Mouse (Mus musculus) kidney, adult 2 months (tissue): ENCODE data around the gene Cacna1i. TPM values are rescaled to one million over a fixed set of nuclear protein-coding genes. Genes with fewer than 3 reads are reported as not detected.

ENCODE experiments used
- DNase-seq: peaks from one replicate; pipeline ENCODE4 v3.0.0; 2021
- H3K27ac ChIP-seq: fragments of 200-500 bp; 2 replicates; pipeline ENCODE4 v1.5.1; 2012; ENCODE audit warnings: low read depth, low read length, control low read depth, inconsistent platforms; ENCODE audit not compliant: insufficient read depth
- H3K27me3 ChIP-seq: fragments of 200-500 bp; replicated peaks from 2 replicates; pipeline ENCODE4 v1.6.1; 2012; ENCODE audit warnings: mild to moderate bottlenecking, moderate library complexity, low read length, inconsistent platforms; ENCODE audit not compliant: control insufficient read depth, insufficient read depth
- H3K36me3 ChIP-seq: fragments of 200-500 bp; 2 replicates; pipeline ENCODE4 v1.6.1; 2012; ENCODE audit warnings: mild to moderate bottlenecking, moderate library complexity, low read length, inconsistent platforms; ENCODE audit not compliant: control insufficient read depth, insufficient read depth
- H3K4me1 ChIP-seq: fragments of 200-500 bp; 2 replicates; pipeline ENCODE4 v1.6.1; 2011; ENCODE audit warnings: low read length; ENCODE audit not compliant: control insufficient read depth, insufficient read depth
- H3K4me3 ChIP-seq: fragments of 200-500 bp; 2 replicates; pipeline ENCODE4 v1.5.1; 2011; ENCODE audit warnings: mild to moderate bottlenecking, low read depth, low read length, control low read depth; ENCODE audit not compliant: insufficient read depth
- CTCF ChIP-seq: fragments of 200-500 bp; conservative IDR thresholded peaks from 2 replicates; pipeline ENCODE4 v1.5.1; 2011; ENCODE audit warnings: low read depth, mild to moderate bottlenecking, control low read depth, low read length, moderate library complexity, mixed read lengths; ENCODE audit not compliant: insufficient read depth, insufficient read length
- POLR2A ChIP-seq: fragments of 200-500 bp; IDR thresholded peaks from one replicate; pipeline ENCODE4 v1.6.1; 2011; ENCODE audit warnings: low read depth, low read length, control low read depth
- WGBS: fragments of 180-500 bp; shearing (Covaris S2); methylation state at CpG from one replicate; pipeline ENCODE4 v1.1.7; 2018; 5-methylcytosine and 5-hydroxymethylcytosine counted together
- polyA plus RNA-seq: library from polyadenylated mRNA; depleted of rRNA; stranded (reverse); fragments of >200 nt; gene quantifications from 2 replicates; pipeline ENCODE4 v1.2.3, GENCODE M21; 2012

Cacna1i gene
- polyA plus RNA-seq, 1 experiment: 0.89 TPM

- H3K27me3 ChIP-seq: no peaks in the 10 kb centered on the region
- no peak overlapping the region for H3K27ac ChIP-seq
- no peak for TF ChIP-seq CTCF
- DNase-seq: peak; percentile 63
- no peaks in the 10 kb centered on the region for H3K36me3 ChIP-seq
- WGBS: 33% methylated on average over 8 of the region's 8 CpGs
- no peaks in the 10 kb centered on the region for H3K4me1 ChIP-seq
- no peak overlapping the region for H3K4me3 ChIP-seq
These were observed 30.9 kb downstream of the Cacna1i start for GRCm38 (mm10) chr15:80317841-80318530.

GRCm38 (mm10) chr15:80318543-80319255, 31.7 kb downstream of the Cacna1i start:
- no peak overlapping the region for H3K27ac ChIP-seq
- no peaks in the 10 kb centered on the region for H3K36me3 ChIP-seq
- 16% methylated on average over 11 of the region's 11 CpGs for WGBS
- H3K27me3 ChIP-seq: no peaks in the 10 kb centered on the region
- peak; percentile 45 for DNase-seq
- no peak overlapping the region for H3K4me3 ChIP-seq
- no peaks in the 10 kb centered on the region for H3K4me1 ChIP-seq
- TF ChIP-seq CTCF (no peak), POLR2A (no peak)

- Histone ChIP-seq H3K4me3 (no peak overlapping the region), H3K36me3 (no peaks in the 10 kb centered on the region), H3K27ac (no peak overlapping the region), H3K27me3 (no peaks in the 10 kb centered on the region), H3K4me1 (no peaks in the 10 kb centered on the region)
- no peak for DNase-seq
- WGBS: 50% methylated on average over 2 of the region's 2 CpGs
- TF ChIP-seq CTCF (no peak), POLR2A (no peak)
These were observed 32.3 kb downstream of the Cacna1i start for GRCm38 (mm10) chr15:80319315-80319714.

GRCm38 (mm10) chr15:80319921-80320320, 32.9 kb downstream of the Cacna1i start:
- TF ChIP-seq CTCF (no peak), POLR2A (no peak)
- Histone ChIP-seq H3K4me3 (no peak overlapping the region), H3K27me3 (no peaks in the 10 kb centered on the region), H3K27ac (no peak overlapping the region), H3K4me1 (no peaks in the 10 kb centered on the region), H3K36me3 (no peaks in the 10 kb centered on the region)
- no peak for DNase-seq
- WGBS: 73% methylated on average over 6 of the region's 6 CpGs

- WGBS: 60% methylated on average over 2 of the region's 2 CpGs
- H3K27me3 ChIP-seq: no peaks in the 10 kb centered on the region
- no peak for DNase-seq
- no peak for TF ChIP-seq POLR2A
- no peak for TF ChIP-seq CTCF
- H3K27ac ChIP-seq: no peak overlapping the region
- H3K4me3 ChIP-seq: no peak overlapping the region
- H3K4me1 ChIP-seq: no peaks in the 10 kb centered on the region
- H3K36me3 ChIP-seq: no peaks in the 10 kb centered on the region
These were observed 38.2 kb downstream of the Cacna1i start for GRCm38 (mm10) chr15:80325207-80325606.

GRCm38 (mm10) chr15:80325756-80326155, 38.7 kb downstream of the Cacna1i start:
- TF ChIP-seq CTCF: no peak
- TF ChIP-seq POLR2A: no peak
- no peaks in the 10 kb centered on the region for H3K27me3 ChIP-seq
- no peaks in the 10 kb centered on the region for H3K4me1 ChIP-seq
- no peak overlapping the region for H3K4me3 ChIP-seq
- H3K36me3 ChIP-seq: no peaks in the 10 kb centered on the region
- no peak for DNase-seq
- 55% methylated on average over 9 of the region's 9 CpGs for WGBS
- no peak overlapping the region for H3K27ac ChIP-seq

GRCm38 (mm10) chr15:80326947-80327346, 39.9 kb downstream of the Cacna1i start:
- Histone ChIP-seq H3K4me1 (no peaks in the 10 kb centered on the region), H3K36me3 (no peaks in the 10 kb centered on the region), H3K27ac (no peak overlapping the region), H3K27me3 (no peaks in the 10 kb centered on the region), H3K4me3 (no peak overlapping the region)
- WGBS: 76% methylated on average over 4 of the region's 4 CpGs
- no peak for TF ChIP-seq CTCF
- TF ChIP-seq POLR2A: no peak
- DNase-seq: no peak
